Mouse (Mus musculus) erythroid progenitor cell, adult 5-6 weeks (primary cell): ENCODE data around the gene Sertad2. TPM values are rescaled to one million over a fixed set of nuclear protein-coding genes. Genes with fewer than 3 reads are reported as not detected.

ENCODE experiments used
- ATAC-seq: replicated peaks from 2 replicates; pipeline ENCODE4 v1.8.0; 2016; ENCODE audit warnings: moderate number of reproducible peaks, mild to moderate bottlenecking, moderate TSS enrichment, inconsistent platforms; ENCODE audit not compliant: poor library complexity, low FRiP score, severe bottlenecking
- total RNA-seq, 2 experiments: library from RNA; stranded (forward) in 1 of 2; stranded (reverse) in 1 of 2; fragments of 150-400 nt in 1 of 2; fragments of 186-747, 209-891 nt in 1 of 2; gene quantifications; 2 replicates each; pipeline versions ENCODE4 v1.2.3 to v1.2.4; 2015 to 2017; ENCODE audit warnings: low replicate concordance in 2 of 2

The Sertad2 gene
- total RNA-seq, 2 experiments from 2014 or later = 46.1 to 53.1 TPM

GRCm38 (mm10) chr11:20544376-20544775 lies 1.3 kb downstream of the Sertad2 start:
- no peak for ATAC-seq

GRCm38 (mm10) chr11:20544801-20545515 lies 1.9 kb downstream of the Sertad2 start:
- no peak for ATAC-seq

- ATAC-seq = no peak
These were observed 6.4 kb downstream of the Sertad2 start for GRCm38 (mm10) chr11:20549481-20549880.

GRCm38 (mm10) chr11:20550196-20550595 lies 7.1 kb downstream of the Sertad2 start:
- no peak for ATAC-seq

GRCm38 (mm10) chr11:20552059-20552458 lies 9.0 kb downstream of the Sertad2 start:
- no peak for ATAC-seq

- ATAC-seq = no peak
These were observed 10.0 kb downstream of the Sertad2 start for GRCm38 (mm10) chr11:20552758-20553673.

GRCm38 (mm10) chr11:20555651-20556050 lies 12.6 kb downstream of the Sertad2 start:
- no peak for ATAC-seq

- ATAC-seq = peak; percentile 39; the same call in 1 of the 2 replicates
These were observed 13.3 kb downstream of the Sertad2 start for GRCm38 (mm10) chr11:20556163-20556911.

GRCm38 (mm10) chr11:20559236-20559950 lies 16.3 kb downstream of the Sertad2 start:
- no peak for ATAC-seq

GRCm38 (mm10) chr11:20559951-20560642 lies 17.0 kb downstream of the Sertad2 start:
- ATAC-seq = peak; percentile 56

- ATAC-seq = peak; percentile 77
These were observed 18.4 kb downstream of the Sertad2 start for GRCm38 (mm10) chr11:20561323-20562002.

GRCm38 (mm10) chr11:20565057-20565456 lies 22.0 kb downstream of the Sertad2 start:
- no peak for ATAC-seq

GRCm38 (mm10) chr11:20571702-20572413 lies 28.8 kb downstream of the Sertad2 start:
- no peak for ATAC-seq

GRCm38 (mm10) chr11:20576046-20576635 lies 33.1 kb downstream of the Sertad2 start:
- no peak for ATAC-seq

GRCm38 (mm10) chr11:20582758-20583157 lies 39.7 kb downstream of the Sertad2 start:
- ATAC-seq = no peak

- no peak for ATAC-seq
These were observed 42.2 kb downstream of the Sertad2 start for GRCm38 (mm10) chr11:20585297-20585696.

- no peak for ATAC-seq
These were observed 43.1 kb downstream of the Sertad2 start for GRCm38 (mm10) chr11:20586180-20586579.
